Mouse (Mus musculus) NIH3T3 (cell line): ENCODE results near the gene Nphs1.
"Not testable (repeated sequence)": the region's sequence is repeated elsewhere in the genome, so short reads cannot be mapped to it uniquely, and the experiment has no call there.

Experiments
- DNase-seq: peaks from one replicate; pipeline ENCODE4 v3.0.0-alpha.2; 2012; ENCODE audit warnings: low read depth

The Nphs1 gene

DNA sequence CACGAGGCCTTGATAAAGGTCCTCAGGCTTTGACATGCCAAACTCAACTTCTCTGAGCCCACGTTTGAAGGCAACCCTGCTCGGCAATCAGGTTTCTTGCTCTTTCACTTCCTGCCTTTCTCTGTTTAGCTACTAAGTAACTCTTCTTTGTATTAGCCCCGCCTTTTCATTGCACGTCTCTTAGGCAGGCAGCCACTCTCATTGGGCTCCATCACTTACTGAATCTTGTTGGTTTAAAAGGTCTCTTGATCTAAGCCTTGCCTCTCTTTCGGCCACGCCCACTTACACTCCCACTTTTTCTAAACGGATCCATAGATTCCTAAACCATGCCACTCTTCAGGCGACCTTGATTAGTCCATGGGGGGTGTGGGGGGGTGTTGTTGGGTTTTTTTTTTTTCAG is 14.4 kb upstream of the Nphs1 start:
- no peak for DNase-seq

DNA sequence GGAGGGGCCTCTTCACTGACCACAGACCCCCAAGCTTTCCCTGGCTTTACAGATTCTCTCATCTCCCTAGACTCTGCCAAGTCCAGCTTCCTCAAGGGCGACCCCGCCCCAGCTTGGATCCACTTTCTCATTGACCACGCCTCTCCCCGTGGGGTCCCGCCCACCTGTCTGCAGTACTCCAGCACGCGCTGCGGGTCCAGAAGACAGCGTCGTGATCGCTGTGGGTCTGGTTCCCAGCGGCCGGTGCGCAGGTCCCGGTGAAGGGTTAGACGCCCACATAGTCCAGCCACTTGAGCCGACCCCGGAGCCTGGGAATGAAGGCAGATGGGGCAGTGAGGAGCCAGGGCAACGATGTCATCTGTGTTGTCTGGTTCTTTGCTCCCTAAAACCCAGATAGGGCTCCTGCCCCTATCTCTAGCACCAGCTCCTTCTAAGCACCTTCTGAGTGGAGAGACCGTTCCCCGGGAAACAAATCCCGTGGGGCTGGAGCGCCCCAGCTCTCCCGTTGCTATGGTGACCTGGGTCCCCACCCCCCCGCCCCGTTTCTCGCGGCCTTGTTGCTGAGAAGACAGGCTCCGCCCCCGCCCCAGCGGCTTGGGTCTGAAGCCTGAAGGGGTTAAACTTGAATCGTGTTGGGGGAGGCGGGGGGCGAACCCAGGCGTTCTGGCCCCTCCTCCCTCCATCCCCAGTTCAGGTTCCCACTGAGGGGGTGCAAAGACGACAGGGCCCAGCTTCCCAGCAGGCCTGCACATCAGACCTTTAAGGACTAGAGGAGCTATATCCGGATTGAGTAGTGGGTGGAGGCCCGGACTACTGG is 13.8 kb upstream of the Nphs1 start:
- DNase-seq, result no peak

DNA sequence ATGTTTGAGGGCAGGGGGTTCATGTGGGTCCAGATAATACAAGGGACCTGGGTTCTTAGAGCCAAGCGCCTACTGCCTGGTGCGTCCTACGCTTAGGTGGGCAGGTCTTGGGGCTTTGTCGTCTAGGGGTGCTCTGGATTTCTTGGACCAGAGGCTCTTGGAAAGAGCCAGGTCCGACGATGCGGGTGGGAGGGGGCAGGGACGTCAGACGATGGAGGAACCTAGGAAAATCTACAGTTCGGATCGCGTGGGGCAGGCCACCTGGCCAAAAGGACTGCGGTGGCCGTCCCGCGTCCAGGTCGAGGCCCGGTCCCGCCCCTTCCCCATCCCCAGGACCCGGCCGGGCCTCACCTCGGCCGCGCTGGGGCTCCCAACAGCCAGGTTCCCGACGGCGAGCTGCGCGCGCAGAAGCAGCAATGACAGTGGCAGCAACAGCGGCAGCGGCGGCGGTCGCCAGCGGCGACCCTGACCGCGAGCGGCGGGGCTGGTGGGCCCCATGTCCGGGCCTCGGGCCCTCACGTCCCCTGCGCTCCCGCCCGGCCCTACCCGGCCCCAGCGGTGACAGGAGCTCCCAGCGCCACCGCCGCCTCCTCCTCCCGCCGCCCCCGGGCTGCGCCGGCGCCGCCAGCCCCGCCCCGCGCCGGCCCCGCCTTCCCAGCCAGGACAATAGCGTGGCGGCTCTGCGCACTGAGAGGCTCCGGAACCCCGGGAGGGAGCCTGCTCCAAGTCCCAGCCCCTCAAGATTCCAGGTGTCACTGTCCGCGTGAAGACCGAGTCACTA is 13.0 kb upstream of the Nphs1 start, which contains the start of gene Aplp1:
Aplp1 (minus strand) TSS at position 565 of the 781 bp plus-strand sequence.
- no peak for DNase-seq

DNA sequence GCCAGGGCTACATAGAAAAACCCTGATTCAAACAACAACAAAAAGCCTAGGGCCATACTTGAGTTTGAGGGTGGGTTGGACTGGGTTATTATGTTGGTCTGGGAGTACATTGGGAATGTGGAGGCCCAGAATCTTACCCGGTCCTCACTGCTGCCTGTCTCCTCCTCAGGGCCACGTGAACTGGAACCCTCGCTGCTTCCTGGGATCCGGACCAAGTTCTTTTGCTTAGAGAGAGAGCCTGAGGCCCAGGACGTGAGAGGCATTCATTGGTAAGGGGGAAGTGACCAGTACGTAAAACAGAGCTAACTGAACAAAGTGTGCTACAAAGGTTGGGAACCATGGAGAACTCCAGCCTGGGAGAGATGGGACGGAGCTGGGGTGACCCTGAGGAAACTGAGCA is 7.9 kb upstream of the Nphs1 start:
- DNase-seq, result no peak

DNA sequence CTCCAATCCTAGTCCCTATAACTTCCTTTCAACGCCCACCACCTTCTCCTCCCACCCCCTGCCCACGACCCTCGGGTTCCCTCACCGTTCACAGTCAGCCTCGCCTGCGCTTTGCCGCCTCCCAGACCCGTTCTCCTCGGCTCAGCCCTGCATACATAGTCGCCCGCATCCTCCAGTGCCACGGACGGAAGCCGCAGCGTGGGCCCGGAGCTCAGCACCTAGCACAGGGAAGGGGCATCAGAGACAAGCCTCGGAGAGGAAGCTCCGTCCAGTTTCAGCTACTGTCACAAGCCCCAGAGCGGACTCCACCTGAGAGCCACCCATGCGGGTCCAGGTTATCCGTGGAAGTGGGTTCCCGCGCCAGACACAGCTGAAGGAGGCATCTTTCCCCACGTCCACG is 4.8 kb upstream of the Nphs1 start:
- no peak for DNase-seq

DNA sequence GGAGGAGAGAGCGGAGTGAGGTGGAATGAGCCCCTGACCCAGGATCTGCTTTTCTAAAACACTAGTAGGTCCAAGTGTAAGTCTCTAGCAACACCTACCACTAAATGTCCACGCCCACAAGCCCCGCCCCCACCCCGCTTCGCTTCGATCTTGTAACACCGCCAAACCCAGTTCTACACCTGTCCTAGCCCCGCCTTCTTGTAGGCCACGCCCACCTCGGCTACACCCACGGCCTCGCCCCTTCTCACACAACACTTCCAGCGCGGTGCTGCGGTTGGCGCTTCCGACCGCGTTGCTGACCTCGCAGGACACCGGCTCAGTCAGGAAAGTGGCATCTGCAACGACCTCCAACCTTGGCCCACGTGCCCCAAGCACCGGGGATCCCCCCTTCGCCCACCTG is 4.3 kb upstream of the Nphs1 start:
- DNase-seq, result no peak

DNA sequence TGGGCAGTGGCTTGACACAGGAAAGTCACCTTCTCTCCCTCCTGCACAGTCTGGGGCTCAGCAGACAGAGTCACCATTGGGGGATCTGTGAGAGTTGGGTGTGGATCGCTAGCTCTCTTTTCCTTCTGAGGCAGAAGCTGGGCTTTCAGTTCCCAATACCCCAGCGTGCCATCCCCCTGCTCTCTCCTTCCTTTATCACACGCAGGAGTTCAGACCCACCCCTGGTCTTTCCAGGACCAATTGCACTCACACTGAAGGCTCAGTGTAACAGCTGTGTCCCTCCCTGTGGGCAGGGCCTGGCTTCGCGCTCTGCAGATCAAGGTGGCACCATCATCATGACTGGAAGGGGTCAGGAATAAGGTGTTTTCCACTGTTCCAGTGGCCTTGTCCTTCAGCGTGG is 3.9 kb upstream of the Nphs1 start:
- no peak for DNase-seq

DNA sequence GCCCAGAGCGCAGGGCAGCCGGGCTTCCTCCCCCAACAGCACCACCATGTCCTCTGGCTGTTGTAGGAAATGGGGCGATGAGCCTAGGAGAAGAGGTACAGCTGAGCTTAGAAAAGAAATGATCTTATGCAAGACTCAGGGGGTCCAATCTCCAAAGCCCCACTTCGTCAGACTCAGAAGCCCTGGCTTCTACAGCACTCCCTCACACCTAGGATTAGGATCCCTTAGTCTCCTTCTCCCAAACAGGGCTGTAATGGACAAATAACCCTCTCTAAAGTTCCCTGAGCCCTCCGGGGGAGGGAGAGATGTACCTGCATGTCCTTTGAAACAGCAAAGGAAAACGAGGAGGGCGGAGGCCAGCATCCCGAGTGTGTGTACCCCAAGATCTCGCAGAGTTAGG is 1.6 kb upstream of the Nphs1 start:
- DNase-seq, result no peak

DNA sequence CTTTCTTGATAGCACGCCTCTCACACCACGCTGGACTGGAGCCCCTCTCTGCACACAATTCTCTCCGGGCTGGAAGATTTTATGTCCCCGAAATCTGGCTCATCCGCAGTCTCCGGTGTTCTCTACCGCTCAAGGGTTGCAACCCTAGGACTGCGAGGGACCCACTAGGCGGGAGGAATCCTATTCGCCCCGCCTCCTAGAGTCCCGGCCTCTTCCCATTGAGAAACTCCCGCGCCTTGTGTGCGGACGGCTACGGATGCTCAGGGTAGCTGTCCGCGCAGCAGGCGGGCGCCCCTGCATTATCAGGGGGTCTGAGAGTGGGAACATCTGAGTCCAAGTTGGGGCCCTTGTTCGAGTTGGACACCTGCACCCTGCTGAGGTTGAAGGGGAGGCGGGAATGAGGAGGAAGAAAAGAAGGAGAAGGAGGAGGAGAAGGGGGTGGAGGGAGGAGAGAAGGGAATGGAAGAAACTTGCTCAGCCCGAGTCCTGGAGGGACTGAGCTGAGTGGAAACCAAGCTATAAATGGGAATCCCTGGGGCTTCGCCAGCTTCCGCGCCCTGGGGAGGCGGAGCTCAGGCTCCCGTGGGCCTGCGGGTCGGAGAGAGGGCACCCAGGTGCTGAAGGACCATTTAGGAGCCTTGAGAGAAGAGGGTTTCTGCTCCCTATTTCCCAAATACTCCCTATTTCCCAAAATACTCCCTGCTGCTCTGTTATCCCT is 1.0 kb upstream of the Nphs1 start:
- no peak for DNase-seq

DNA sequence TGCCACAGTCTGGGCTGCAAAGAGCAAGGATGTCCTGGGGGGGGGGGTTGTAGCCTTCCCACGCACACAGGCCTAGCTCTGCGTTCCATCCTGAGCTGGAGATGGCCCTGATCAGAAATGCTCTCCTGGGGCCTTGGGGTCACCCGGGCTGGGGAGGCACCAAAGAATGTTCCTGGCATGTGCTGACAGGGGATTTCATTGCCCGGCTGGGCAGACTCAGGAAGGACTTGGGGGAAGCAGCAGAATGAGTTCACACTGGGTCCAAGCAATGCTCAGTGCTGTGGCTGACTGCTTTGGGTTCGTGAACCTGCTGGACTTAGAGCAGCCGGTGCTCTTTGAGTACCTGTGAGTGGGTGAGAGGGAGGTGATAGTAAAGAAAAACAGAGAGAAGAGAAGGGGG is 1.4 kb downstream of the Nphs1 start:
- DNase-seq, result no peak

DNA sequence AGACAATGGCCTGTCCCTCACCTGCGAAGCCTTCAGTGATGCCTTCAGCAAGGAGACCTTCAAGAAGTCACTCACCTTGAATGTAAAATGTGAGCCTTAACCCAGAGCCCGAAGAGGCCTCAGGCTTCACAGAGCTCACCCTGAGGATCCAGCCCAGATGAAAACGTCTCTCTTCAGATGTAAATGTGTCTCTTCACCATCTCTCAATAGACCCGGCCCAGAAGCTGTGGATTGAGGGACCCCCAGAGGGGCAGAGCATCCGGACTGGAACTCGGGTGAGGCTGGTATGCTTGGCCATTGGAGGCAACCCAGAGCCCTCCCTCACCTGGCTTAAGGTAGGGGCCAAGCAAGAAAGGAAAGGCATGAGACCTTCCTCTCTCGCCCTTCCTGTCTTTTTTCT is 5.5 kb downstream of the Nphs1 start:
- DNase-seq, result no peak

DNA sequence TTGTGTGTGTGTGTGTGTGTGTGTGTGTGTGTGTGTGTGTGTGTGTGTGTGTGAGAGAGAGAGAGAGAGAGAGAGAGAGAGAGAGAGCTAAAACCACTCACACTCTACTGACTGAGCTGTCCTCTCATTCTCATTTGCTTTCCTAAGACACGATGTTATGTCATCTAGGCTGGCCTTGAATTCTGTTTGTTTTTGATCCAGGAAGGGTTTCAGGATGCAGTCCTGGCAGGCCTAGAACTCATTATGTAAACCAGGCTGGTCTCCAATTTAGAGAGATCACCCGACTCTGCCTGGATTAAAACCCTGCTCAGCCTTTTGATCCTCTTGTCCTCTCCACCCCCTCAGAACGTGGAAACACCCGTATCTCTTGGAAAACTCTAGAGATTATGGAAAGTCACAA is 5.9 kb downstream of the Nphs1 start:
- no peak for DNase-seq

DNA sequence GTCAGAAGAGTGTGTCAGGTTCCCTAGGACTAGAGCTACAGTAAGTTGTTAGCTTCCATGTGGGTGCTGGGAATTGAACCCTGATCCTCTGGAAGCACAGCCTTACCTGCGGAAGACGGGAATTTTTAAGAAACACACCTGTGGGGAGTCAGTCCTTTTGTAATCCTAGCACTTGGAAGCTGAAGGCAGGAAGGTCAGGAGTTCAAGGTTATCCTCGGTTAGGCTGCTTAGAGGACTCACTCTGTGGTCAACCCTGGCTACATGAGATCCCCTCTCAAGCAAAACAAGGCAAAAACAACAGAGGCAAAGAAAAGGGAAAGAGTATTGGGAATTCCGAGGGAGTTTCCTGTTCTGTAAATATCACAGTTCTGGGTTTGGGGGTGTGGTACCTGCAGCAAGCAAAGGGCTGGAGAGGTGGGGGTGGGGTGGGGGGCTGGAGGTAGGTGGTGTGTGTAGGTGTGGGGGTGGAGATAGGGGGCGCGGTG is 6.7 kb downstream of the Nphs1 start:
- DNase-seq, result no peak

DNA sequence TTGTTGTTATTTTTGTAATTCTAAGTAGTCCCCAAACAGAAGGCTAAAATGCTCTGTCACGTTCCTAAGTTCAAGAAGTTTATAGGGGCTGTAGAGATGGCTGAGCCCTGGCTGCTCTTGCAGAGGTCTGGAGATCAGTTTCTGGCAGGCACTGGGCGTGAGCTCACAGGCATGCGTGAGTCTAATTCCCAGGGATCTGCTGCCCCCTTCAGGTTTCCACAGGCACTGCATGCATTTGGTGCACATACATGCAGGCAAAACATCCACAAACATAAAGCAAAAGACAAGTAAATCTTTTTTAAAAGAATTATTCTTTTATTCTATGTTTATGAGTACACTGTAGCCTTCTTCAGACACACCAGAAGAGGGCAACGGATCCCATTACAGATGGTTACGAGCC is 14.3 kb downstream of the Nphs1 start:
- DNase-seq, result peak; percentile 51

DNA sequence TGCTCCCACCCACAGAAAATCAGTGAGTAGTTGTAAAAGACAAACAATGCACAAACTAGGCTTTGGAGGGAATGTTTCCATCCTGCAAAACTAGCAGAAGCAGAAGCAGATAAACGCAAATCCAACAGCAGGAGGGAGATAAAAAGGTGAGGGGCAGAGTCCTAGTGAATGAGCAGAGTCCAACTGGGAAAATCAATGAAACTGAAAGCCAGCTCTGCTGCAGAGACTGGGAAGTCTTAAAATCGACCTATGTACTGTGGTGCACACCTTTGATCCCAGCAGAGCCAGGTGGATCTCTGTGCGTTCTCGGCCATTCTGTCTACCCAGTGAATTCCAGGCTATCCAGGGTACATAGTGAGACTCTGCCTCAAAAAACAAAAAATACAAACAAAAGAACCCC is 16.9 kb downstream of the Nphs1 start:
- no peak for DNase-seq

DNA sequence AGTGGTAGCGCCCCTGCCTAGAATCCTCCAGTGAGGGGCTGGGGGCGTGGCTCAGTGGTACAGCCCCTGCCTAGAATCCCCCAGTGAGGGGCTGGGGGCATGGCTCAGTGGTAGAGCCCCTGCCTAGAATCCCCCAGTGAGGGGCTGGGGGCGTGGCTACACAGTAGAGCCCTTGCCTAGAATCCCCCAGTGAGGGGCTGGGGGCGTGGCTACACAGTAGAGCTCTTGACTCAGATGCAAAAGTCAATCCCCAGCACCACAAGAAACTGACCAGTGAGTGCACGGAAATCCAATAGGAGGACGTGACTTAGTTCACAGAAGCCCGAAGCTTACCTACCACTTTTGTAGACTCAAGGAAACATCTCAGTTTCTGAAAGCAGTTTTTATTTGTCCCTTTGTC is 18.0 kb downstream of the Nphs1 start:
- not testable (repeated sequence) for DNase-seq

DNA sequence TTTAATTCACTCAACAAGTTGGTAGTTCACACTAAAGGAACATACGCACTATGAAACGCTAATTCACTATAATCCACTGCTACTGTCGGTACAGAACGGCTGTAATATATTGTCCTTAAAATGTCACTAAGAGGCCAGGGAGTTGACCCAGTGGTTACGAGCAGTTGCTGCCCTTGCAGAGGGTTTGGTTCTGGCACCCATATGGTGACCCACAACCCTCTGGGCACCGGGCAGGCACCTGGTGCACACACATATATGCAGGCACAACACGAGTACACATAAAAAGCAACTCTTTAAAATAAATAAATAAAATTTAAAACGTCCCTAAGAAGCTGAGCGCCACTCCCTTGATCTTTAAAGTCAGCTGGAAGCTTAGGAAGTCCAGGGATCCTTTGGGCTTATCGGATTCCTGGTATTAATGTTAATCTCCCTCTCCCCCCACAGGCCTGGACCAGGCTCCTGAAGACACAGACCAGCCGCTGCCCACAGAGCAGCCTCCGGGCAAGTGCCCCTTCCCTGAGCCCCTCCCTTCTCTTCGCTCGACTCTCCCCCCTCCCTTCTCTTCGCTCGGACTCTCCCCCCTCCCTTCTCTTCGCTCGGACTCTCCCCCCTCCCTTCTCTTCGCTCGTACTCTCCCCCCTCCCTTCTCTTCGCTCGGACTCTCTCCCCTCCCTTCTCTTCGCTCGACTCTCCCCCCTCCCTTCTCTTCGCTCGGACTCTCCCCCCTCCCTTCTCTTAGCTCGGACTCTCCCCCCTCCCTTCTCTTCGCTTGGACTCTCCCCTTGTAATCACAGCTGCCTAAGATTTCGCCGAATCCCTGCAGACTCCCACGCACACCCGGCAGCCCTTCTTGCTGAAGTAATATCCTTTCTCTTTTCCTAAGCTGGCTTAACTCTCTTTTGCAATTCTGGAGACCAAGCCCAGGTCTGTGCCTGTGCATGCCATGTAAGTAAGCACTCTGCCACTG is 19.6 kb downstream of the Nphs1 start:
- peak; percentile 48 for DNase-seq

DNA sequence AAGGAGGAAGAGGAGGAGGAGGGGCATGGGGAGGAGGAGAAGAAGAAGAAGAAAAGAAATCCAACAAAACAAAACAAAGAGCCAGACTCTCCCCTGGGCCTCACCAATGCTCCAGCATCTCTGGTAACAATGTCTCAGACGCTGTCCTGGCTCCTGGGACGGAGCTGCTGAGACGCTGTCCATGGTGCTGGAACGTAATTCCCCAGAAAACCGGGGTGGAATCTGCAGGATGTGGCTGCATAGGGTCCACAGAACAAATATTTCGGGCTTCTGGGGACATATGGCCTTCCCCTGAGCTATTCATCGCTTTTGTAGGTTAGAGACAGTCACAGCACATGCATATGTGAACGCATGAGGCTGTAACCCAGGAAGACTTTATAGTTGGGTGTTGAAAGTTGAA is 26.1 kb downstream of the Nphs1 start:
- DNase-seq, result peak; percentile 76

DNA sequence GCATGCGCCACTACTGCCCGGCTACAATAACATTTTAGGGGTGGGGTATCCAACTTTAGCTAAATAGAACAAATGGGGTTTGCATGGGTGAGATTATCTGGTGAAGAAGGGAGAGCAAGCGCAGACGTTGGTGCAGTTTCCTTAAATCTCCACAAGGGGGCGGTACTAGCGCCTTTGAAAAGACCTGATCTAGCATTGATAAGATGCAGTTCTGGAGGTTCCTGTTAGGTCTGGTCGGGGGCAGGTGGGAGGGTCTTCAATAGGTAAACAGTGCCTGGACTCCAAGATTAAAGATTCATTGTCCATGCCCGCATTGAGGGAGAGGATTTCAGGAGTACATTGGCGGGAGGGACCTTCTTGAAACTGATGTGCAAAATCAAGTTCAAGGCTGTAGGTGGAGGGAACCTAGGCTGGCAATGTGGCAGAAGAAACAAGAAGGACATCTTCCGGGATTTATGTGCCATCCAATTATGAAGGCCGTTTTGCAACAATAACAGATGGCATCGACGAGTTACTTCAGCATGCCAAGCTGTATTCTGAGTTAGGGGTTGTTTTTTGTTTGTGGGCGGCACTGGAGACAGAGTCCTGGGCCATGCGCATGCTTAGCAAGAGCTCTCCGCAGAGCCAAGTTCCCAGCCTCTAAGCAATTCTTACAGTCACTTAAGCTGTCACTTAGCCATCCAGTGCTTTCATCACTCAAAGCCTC is 32.3 kb downstream of the Nphs1 start:
- DNase-seq, result peak; percentile 72

DNA sequence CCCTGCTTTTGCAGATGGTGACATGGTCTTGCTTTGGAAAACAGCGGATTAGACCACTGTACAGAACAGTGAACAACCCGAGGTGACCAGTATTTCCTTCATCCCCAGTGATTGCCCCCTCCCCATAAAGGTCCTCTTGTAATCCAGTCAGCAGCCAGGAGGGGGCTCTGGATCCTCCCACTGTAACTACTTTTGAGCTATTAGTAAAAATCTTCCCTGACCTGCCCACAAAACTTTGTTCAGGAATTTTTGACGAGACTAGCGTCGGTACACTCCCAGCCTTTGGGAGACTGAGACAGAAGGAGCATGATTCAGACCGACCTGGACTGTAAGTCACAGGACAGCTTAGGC is 32.8 kb downstream of the Nphs1 start:
- DNase-seq, result peak; percentile 21

DNA sequence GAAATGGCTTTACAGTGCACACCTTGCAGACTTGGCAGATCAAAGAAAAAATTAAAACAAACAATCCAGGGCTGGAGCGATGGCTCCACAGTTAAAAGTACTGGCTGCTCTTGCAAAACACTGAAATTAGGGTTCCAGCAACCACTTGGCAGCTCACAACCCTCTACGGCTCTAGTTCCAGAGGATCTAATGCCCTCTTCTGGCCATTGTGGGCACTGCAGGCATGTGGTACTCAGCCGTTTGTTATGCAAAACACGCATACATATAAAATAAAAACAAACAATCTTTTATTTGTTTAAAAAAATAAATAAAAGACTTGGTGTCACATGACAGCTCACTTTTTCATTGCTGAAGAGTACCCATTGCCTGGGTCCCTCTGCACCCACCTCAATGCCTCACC is 34.6 kb downstream of the Nphs1 start:
- DNase-seq, result peak; percentile 88
